Mouse (Mus musculus) erythroblast, embryonic 14.5 days (primary cell): ENCODE results near the gene Stk11.

Source experiments
- GATA1 ChIP-seq: IDR thresholded peaks from 2 replicates; pipeline ENCODE4 v1.6.1; 2012; ENCODE audit warnings: low read length, inconsistent platforms, mixed read lengths
- TAL1 ChIP-seq: IDR thresholded peaks from 3 replicates; pipeline ENCODE4 v1.6.1; 2012; ENCODE audit warnings: low read length, inconsistent platforms, mixed read lengths

- TF ChIP-seq GATA1: no peak
- TF ChIP-seq TAL1: no peak
These were observed 60.1 kb downstream of the Stk11 start for GRCm38 (mm10) chr10:80175536-80176269.
